Mouse (Mus musculus): Measurements from ENCODE around the gene Psmb11.

GRCm38 (mm10) chr14:54674317-54674716, 53.1 kb downstream of the Psmb11 start:
- no peak for TF ChIP-seq CTCF (IDR thresholded peaks at IDR 0.05; ENCODE audit: borderline replicate concordance, insufficient read depth, low read length)
- TF ChIP-seq POLR2A (IDR thresholded peaks at IDR 0.05; ENCODE audit: low read depth, low read length) = no peak

All from embryonic fibroblast, embryonic 13.5 days (primary cell).